Mouse (Mus musculus) frontal cortex, adult (tissue): ENCODE results near the gene Tas2r121.
"Not testable (repeated sequence)": the region's sequence is repeated elsewhere in the genome, so short reads cannot be mapped to it uniquely, and the experiment has no call there.

Experiments used
- ATAC-seq: cut with Nextera tagmentation; 2 replicates; pipeline ENCODE4 v1.9.2; 2017; ENCODE audit warnings: mild to moderate bottlenecking, moderate library complexity, mixed read lengths; ENCODE audit not compliant: low TSS enrichment

Tas2r121 gene

GRCm38 (mm10) chr6:132700907-132701306 is at the start of gene Tas2r121:
TSS of gene Tas2r121 (minus strand) at chr6:132701007.
- no peak for ATAC-seq

GRCm38 (mm10) chr6:132750206-132750605 is 49.4 kb upstream of the Tas2r121 start:
- peak; percentile 96 for ATAC-seq

- no peak for ATAC-seq
These were observed 37.1 kb upstream of the Tas2r121 start, which contains the start of gene Tas2r115 for GRCm38 (mm10) chr6:132737935-132738334. TSS of gene Tas2r115 (minus strand) at chr6:132738035.

- ATAC-seq: no peak
These were observed 11.0 kb upstream of the Tas2r121 start, which contains the start of gene Tas2r122 for GRCm38 (mm10) chr6:132711828-132712227. TSS of gene Tas2r122 (minus strand) at chr6:132711928.

GRCm38 (mm10) chr6:132691596-132691995 is 9.2 kb downstream of the Tas2r121 start:
- not testable (repeated sequence) for ATAC-seq

GRCm38 (mm10) chr6:132656653-132657052 is 44.2 kb downstream of the Tas2r121 start, which contains the start of gene Tas2r120:
TSS of gene Tas2r120 (plus strand) at chr6:132656953.
- ATAC-seq: no peak

GRCm38 (mm10) chr6:132651426-132651825 is 49.4 kb downstream of the Tas2r121 start, which contains the start of gene A630073D07Rik:
TSS of gene A630073D07Rik (minus strand) at chr6:132651526.
- ATAC-seq: no peak
